Mouse (Mus musculus) liver, embryonic 14.5 days (tissue): ENCODE results near the gene Cct3. TPM values are rescaled to one million over a fixed set of nuclear protein-coding genes. Genes with fewer than 3 reads are reported as not detected.
A peak's percentile ranks its signal among the peaks of the same experiment; 100 is the strongest.

ENCODE experiments used
- ATAC-seq: fragments of 200-750 bp; cut with Nextera tagmentation; 2 replicates; pipeline ENCODE4 v1.8.0; 2017; ENCODE audit warnings: moderate number of reproducible peaks, mild to moderate bottlenecking, moderate library complexity; ENCODE audit not compliant: insufficient read depth
- DNase-seq, 3 experiments: peaks; one replicate each; pipeline ENCODE4 v3.0.0-alpha.2; 2012 to 2013; ENCODE audit warnings: low read depth in 3 of 3, low spot score in 3 of 3
- H3K27ac ChIP-seq: fragments of 300-500 bp; sonication (generic); 2 replicates; pipeline ENCODE4 v1.5.1; 2014; ENCODE audit warnings: moderate library complexity, mild to moderate bottlenecking, control low read depth, inconsistent platforms
- H3K27me3 ChIP-seq: fragments of 300-500 bp; sonication (generic); 2 replicates; pipeline ENCODE4 v1.6.1; 2014; ENCODE audit warnings: mild to moderate bottlenecking, low read length, moderate library complexity; ENCODE audit not compliant: control insufficient read depth, insufficient read depth
- H3K36me3 ChIP-seq: fragments of 300-500 bp; sonication (generic); replicated peaks from 2 replicates; pipeline ENCODE4 v1.6.1; 2014; ENCODE audit warnings: low read depth; ENCODE audit not compliant: control insufficient read depth, insufficient read depth
- H3K4me1 ChIP-seq, 2 experiments: fragments of 200-500 bp in 1 of 2; fragments of 300-500 bp in 1 of 2; sonication (generic) in 1 of 2; replicated peaks; 2 replicates each; pipeline ENCODE4 v1.6.1; 2012 to 2014; ENCODE audit warnings: antibody characterized with exemption in 1 of 2, inconsistent platforms in 1 of 2, low read length in 1 of 2; ENCODE audit not compliant: control insufficient read depth in 2 of 2, insufficient read depth in 2 of 2
- H3K4me2 ChIP-seq: fragments of 300-500 bp; sonication (generic); 2 replicates; pipeline ENCODE4 v1.6.1; 2014; ENCODE audit warnings: low read depth, mild to moderate bottlenecking, control low read depth, moderate library complexity
- H3K4me3 ChIP-seq, 2 experiments: fragments of 200-500 bp in 1 of 2; fragments of 300-500 bp in 1 of 2; sonication (generic) in 1 of 2; 2 replicates each; pipeline ENCODE4 v1.5.1; 2012 to 2014; ENCODE audit warnings: low read depth in 2 of 2, low read length in 2 of 2, mild to moderate bottlenecking in 2 of 2, control low read depth in 1 of 2, inconsistent platforms in 1 of 2, moderate library complexity in 1 of 2; ENCODE audit not compliant: insufficient read depth in 1 of 2
- H3K9ac ChIP-seq: fragments of 300-500 bp; sonication (generic); replicated peaks from 2 replicates; pipeline ENCODE4 v1.6.1; 2014; ENCODE audit warnings: mild to moderate bottlenecking, control low read depth, moderate library complexity
- H3K9me3 ChIP-seq: fragments of 300-500 bp; sonication (generic); 2 replicates; pipeline ENCODE4 v1.6.1; 2016; ENCODE audit warnings: low read length, mixed read lengths; ENCODE audit not compliant: control insufficient read depth
- CTCF ChIP-seq: IDR thresholded peaks from 2 replicates; pipeline ENCODE4 v1.5.1; 2016; ENCODE audit warnings: antibody characterized with exemption, low read depth, control low read depth
- EP300 ChIP-seq: IDR thresholded peaks from 2 replicates; pipeline ENCODE4 v1.6.1; 2016; ENCODE audit warnings: antibody characterized with exemption, low read depth
- WGBS: fragments of 180-500 bp; shearing (Covaris S2); extraction: QIAGEN DNeasy Blood & Tissue Kit; methylation state at CpG from one replicate; pipeline ENCODE4 v1.1.7; 2014; ENCODE audit not compliant: insufficient replicate concordance; 5-methylcytosine and 5-hydroxymethylcytosine counted together
- polyA plus RNA-seq, 2 experiments: library from polyadenylated mRNA; depleted of rRNA in 1 of 2; stranded (reverse) in 1 of 2; unstranded in 1 of 2; fragments of >200 nt; fragmentation: Nextera tagmentation in 1 of 2; extraction: Ambion mirVana in 1 of 2; gene quantifications; 2 replicates each; pipeline versions ENCODE4 v1.2.1 to v1.2.3; 2012 to 2014

The Cct3 gene
- polyA plus RNA-seq, 2 experiments = 179 to 269 TPM

DNA sequence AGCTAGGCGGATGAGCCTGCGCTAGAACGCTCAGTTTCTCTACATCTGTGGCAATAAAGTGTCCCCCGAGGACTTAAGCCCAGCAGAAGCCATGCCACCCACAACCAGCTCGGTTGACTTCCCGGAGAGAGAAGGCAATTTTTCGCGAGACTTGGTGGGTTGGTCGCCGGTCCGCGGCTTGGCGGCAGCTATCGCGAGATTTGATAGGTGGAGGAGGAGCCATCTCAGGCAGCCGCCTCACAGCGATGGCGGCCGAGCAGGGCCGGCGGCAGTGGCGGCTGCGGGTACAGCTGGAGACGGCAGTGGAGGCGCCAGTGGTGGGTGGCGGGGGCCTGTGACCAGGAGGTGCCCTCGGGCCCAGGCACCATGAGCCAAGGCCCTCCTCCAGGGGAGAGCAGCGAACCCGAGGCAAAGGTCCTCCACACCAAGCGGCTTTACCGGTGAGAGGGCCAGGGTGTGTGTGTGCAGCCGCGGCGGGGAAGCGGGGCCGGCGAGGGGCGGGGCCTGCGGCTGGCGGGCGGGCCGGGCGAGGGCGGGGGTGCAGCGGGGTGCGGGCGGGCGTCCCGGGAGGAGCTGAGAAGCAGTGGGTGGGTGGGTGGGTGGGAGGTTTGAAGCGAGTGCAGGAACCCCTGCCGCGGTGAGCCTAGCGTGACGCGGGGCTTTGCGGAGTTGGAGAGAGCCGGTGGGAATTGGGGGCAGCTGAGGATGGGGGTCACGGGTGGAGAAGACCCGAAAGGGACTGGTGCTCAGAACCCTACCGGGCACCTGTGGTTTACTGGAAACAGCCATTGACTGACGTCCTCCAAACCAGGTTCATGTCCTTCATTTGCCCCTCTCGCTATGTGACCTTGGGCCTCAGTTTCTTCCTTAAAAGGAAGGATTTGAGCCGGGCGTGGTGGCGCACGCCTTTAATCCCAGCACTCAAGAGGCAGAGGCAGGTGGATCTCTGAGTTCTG, 39.4 kb downstream of the Cct3 start, which contains the start of the genes Tmem79 and Smg5:
Gene Tmem79, minus strand, starts transcription at position 91 of the 956 bp plus-strand sequence.
Gene Smg5, plus strand, starts transcription at position 203 of the 956 bp plus-strand sequence.
- no peaks in the 10 kb centered on the region for H3K9me3 ChIP-seq
- H3K27ac ChIP-seq = peak within 1 kb of the TSS; percentile 97
- peak; percentile 89 to 94 (median 90) for DNase-seq
- H3K4me1 ChIP-seq = peaks cover 41 to 44% of the 10 kb centered on the region in 2 experiments
- no peaks in the 10 kb centered on the region; the same call in 1 of the 2 replicates for H3K36me3 ChIP-seq
- H3K27me3 ChIP-seq = no peaks in the 10 kb centered on the region
- peak within 1 kb of the TSS; percentile 94 for H3K4me2 ChIP-seq
- WGBS = under 1% methylated on average over 55 of the region's 66 CpGs
- H3K4me3 ChIP-seq = peak within 1 kb of the TSS; percentile 78 to 96
- ATAC-seq = peak; percentile 88
- TF ChIP-seq EP300 (peak; percentile 73), CTCF (no peak)
- H3K9ac ChIP-seq = peak within 1 kb of the TSS; percentile 86

DNA sequence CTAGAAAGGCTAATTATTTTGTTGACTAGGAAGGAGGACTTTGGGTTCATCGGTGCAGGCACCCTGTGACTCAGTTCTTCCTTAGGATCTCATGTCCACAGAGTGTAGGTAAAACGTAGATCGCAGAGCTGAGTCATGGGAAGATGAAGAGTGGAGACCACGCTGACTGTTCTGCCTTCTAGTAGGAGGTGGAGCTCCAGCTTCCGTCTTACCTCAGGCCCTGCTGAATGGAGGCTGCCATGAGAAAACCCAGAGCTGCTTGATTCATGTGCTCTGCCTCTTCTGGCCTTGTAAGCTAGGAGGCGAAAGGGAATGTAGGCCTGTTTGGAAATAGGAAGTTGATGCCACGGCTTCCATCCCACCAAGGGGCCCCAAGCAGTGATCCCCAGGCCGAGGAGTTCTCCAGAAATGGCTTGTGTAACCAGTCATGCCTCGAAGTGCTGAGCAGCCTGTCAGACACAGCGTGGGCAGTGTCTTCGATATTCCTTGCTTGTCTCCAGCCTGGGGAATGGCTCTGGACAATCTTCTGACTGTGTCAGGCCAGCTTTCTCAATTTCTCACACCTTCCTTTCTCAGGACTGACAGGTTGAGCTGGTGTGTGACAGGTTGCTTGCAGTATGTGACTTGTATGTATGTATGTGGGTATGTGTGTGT, 40.6 kb downstream of the Cct3 start:
- TF ChIP-seq EP300 (no peak), CTCF (no peak)
- ATAC-seq (peak; percentile 30), DNase-seq (peak; percentile 57 to 70 (median 66))
- WGBS = 10% methylated on average over 11 of the region's 11 CpGs
- peaks cover 9% of the 10 kb centered on the region for H3K36me3 ChIP-seq
- peak overlapping the region; percentile 86 for H3K9ac ChIP-seq
- peaks cover 41 to 48% of the 10 kb centered on the region in 2 experiments for H3K4me1 ChIP-seq
- peak overlapping the region; percentile 72 to 78 for H3K4me3 ChIP-seq
- H3K9me3 ChIP-seq = no peaks in the 10 kb centered on the region
- H3K4me2 ChIP-seq = peak overlapping the region; percentile 94
- H3K27ac ChIP-seq = peak overlapping the region; percentile 97
- no peaks in the 10 kb centered on the region for H3K27me3 ChIP-seq

DNA sequence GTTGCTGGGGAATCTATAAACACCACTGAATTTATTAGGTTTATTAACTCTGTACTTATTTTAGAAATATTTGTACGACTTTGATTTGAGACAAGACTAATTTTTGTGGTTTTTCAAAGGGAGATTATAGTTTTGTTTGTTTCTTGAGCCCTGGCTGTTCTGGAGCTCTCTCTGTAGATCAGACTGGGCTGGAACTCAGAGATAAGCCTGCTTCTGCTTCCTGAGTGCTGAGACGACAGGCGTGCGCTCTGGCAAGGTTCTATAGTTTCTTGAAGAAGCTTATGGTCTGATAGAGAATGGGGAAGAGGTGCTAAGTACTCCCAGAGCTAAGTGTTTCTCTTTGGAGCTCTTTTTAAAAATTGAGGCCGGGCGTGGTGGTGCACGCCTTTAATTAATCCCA, 41.4 kb downstream of the Cct3 start:
- H3K9ac ChIP-seq = peak overlapping the region; percentile 66
- H3K27ac ChIP-seq = peak overlapping the region; percentile 97
- peak overlapping the region; percentile 31 to 78; a peak in 3 of 4 replicates for H3K4me3 ChIP-seq
- H3K9me3 ChIP-seq = no peaks in the 10 kb centered on the region
- no peaks in the 10 kb centered on the region for H3K27me3 ChIP-seq
- DNase-seq (peak; percentile 71 to 77 (median 75)), ATAC-seq (peak; percentile 29; the same call in 1 of the 2 replicates)
- 13% methylated on average over 7 of the region's 7 CpGs for WGBS
- H3K4me2 ChIP-seq = peak overlapping the region; percentile 94
- H3K4me1 ChIP-seq = peaks cover 41 to 48% of the 10 kb centered on the region in 2 experiments
- H3K36me3 ChIP-seq = peaks cover 17% of the 10 kb centered on the region
- TF ChIP-seq EP300 (peak; percentile 61), CTCF (no peak)

DNA sequence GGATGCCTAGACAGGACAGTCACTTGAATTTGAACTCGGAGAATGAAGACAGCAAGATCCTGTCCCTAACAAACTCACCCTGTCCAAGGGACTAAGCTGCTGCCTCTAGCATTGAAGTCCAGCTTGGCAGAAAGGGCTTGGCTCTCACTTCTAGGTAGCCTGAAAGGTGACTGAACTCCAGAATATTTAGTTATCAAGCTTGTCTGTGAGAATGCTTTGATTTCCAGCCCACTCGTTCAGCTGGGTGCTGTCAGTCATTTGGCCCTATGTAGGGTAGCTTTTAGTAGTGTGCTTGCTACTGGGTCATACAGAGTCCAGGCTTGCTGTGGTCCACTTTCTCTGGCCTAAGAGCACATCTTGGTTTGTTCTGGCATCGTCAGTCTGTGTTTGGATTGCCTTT, 42.1 kb downstream of the Cct3 start:
- H3K4me2 ChIP-seq = peak overlapping the region; percentile 94
- TF ChIP-seq EP300 = no peak
- no peak for TF ChIP-seq CTCF
- H3K9ac ChIP-seq = peak overlapping the region; percentile 66
- H3K4me1 ChIP-seq = peaks cover 39 to 48% of the 10 kb centered on the region in 2 experiments
- no peak for ATAC-seq
- no peaks in the 10 kb centered on the region for H3K27me3 ChIP-seq
- peak overlapping the region; percentile 14 to 78 for H3K4me3 ChIP-seq
- DNase-seq = no peak
- no peaks in the 10 kb centered on the region for H3K9me3 ChIP-seq
- peak overlapping the region; percentile 97 for H3K27ac ChIP-seq
- peaks cover 24% of the 10 kb centered on the region for H3K36me3 ChIP-seq
- 43% methylated on average over 3 of the region's 3 CpGs for WGBS
